Mouse (Mus musculus): ENCODE measurements at regions not wholly inside any gene's neighbourhood (a gene's known extent, or its start where the extent isn't known, plus 50 kb on each side); places are given as distances from the start of the nearest gene placed in this dataset.

DNA sequence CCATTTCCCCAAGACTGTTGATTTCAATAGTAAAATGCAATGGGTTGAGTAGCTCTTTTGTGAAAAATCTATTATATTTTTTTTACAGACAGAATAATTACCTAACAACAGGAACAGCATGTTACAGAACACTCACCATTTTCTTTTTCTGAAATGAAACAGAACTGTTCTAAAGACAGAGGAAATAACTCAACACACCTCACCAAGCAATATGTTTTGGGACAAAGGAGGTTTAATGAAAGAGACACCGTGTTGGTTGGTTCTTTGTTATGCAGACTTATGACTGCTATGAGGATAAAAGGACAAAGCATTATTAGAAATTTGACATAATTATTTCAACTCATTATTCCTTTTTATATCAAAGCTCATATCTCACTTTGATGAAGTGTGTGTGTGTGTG is 866.8 kb downstream of the Flrt2 start:
- no peak for ATAC-seq (replicated peaks; ENCODE audit: low read depth, poor library complexity, severe bottlenecking)

- ATAC-seq (replicated peaks; ENCODE audit: low read depth, poor library complexity, severe bottlenecking) = no peak
These were observed 902.8 kb downstream of the Flrt2 start for GRCm38 (mm10) chr12:96594845-96595244.

- peak; percentile 47; the same call in 1 of the 2 replicates for ATAC-seq (replicated peaks; ENCODE audit: low read depth, poor library complexity, severe bottlenecking)
These were observed 923.1 kb downstream of the Flrt2 start for GRCm38 (mm10) chr12:96615134-96615533.

DNA sequence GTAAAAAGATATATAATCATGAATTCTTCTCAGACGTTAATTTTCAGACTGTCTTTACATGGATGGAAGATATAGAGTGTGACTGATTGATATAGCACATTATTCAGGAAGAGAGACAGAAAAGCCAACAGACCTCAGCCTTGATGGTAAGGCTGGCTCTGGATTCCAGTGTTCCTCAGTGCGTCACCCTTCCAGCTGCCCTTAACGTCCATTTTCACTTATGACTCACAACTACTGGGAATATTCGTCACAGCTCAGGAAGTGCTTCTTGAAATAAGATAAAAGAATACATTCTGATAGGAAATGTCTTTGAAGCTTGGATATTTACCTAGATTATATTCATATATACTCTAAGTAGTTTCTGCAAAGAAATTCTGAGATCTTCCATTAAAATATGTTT is 923.8 kb downstream of the Flrt2 start:
- ATAC-seq (replicated peaks; ENCODE audit: low read depth, poor library complexity, severe bottlenecking) = peak; percentile 77; the same call in 1 of the 2 replicates

DNA sequence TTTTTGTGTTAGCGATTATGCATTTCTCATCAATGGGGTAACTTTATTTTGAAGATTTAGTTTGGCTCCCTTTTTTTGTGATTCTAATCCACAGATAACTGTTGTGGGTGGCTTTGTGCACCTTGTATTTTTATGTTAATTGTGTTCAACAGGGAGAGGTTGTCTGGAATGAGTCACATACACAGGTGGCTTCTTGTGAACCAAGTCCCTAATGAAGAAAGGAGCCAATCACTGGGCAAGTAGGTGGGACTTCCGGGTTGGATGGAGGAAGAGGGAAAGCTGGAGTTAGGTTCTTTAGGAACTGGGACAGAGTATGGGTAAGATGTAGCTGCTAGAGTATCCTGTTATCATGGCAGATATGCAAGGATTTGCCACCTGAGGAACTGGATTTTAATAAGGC is 925.2 kb downstream of the Flrt2 start:
- no peak for ATAC-seq (replicated peaks; ENCODE audit: low read depth, poor library complexity, severe bottlenecking)
